Mouse (Mus musculus): Measurements from ENCODE around the gene Flt1.

- no peak for TF ChIP-seq CTCF (IDR thresholded peaks at IDR 0.05; ENCODE audit: insufficient read depth, low read length)
- no peak for TF ChIP-seq POLR2A (IDR thresholded peaks at IDR 0.05; ENCODE audit: borderline replicate concordance, extremely low read depth, low read depth, low read length)
Observed at GRCm38 (mm10) chr5:147732926-147733325, 7.1 kb upstream of the Flt1 start.

All from lung, adult 2 months (tissue).